ENCODE assay signal across 8 mouse cellular contexts in genomic region chr19:37955425-37956001, GRCm38 (mm10).
DNase-seq lines count a peak whose midpoint lies in the region; ATAC-seq and TF ChIP-seq lines count a peak whose summit lies in the region.

No protein-coding gene starts in this region.

- H3K4me1 ChIP-seq in hindbrain, postnatal 0 days (ENCODE audit: insufficient read depth, low read length): no peaks in the 10 kb centered on the region

- no peaks in the 10 kb centered on the region for H3K9me3 ChIP-seq in hindbrain, postnatal 0 days (ENCODE audit: low read length)

- no peaks in the 10 kb centered on the region for H3K27me3 ChIP-seq in hindbrain, postnatal 0 days (ENCODE audit: insufficient read depth, low read length)

- H3K4me2 ChIP-seq in hindbrain, postnatal 0 days (ENCODE audit: low read depth, low read length): no peak overlapping the region

- H3K27ac ChIP-seq in hindbrain, postnatal 0 days: no peak overlapping the region
- no peak overlapping the region for H3K27ac ChIP-seq in left cerebral cortex, adult 2 months

- WGBS in hindbrain, postnatal 0 days: 34% methylated on average over 7 of the region's 7 CpGs

- ATAC-seq in hindbrain, postnatal 0 days: peak; percentile 85
- ATAC-seq in erythroid progenitor cell, adult 5-6 weeks (replicated peaks; ENCODE audit: low FRiP score, poor library complexity, severe bottlenecking): no peak; the same call in 1 of the 2 replicates

- no peak overlapping the region for H3K9ac ChIP-seq in hindbrain, postnatal 0 days (replicated peaks; ENCODE audit: low read length)

- peak; percentile 52 for DNase-seq in T-cell, adult 2 months (ENCODE audit: low spot score)
- peak; percentile 68 for DNase-seq in cerebellum, adult 9-11 months
- DNase-seq in frontal cortex, postnatal 36 days (ENCODE audit: low spot score in 2 of 2): peak; percentile 64 to 81
- peak; percentile 88 for DNase-seq in hindbrain, postnatal 0 days (ENCODE audit: low spot score)
- peak; percentile 72 to 74 for DNase-seq in left cerebral cortex, adult 2 months (ENCODE audit: extremely low spot score in 1 of 2, low spot score in 2 of 2)
- peak; percentile 80 for DNase-seq in mesoderm, embryonic 11.5 days (ENCODE audit: low read depth, low spot score)
- peak; percentile 31 to 57 for DNase-seq in right cerebral cortex, postnatal 36 days (ENCODE audit: low spot score in 2 of 2)

- peak; percentile 97 for TF ChIP-seq CTCF in hindbrain, postnatal 0 days (IDR thresholded peaks at IDR 0.05; ENCODE audit: low read depth)
- TF ChIP-seq CTCF in left cerebral cortex, adult 2 months (IDR thresholded peaks at IDR 0.05): peak; percentile 96

- H3K4me3 ChIP-seq in hindbrain, postnatal 0 days (ENCODE audit: low read length): no peak overlapping the region
- H3K4me3 ChIP-seq in left cerebral cortex, adult 2 months: no peak overlapping the region

- no peaks in the 10 kb centered on the region for H3K36me3 ChIP-seq in hindbrain, postnatal 0 days (ENCODE audit: insufficient read depth, low read length)

- intact Hi-C loops in left cerebral cortex, adult 2 months (cut with DNase I): loop anchor here (1.0 to 2.0 kb wide), 4 partner anchors 87 to 397 kb away; partner anchors contain the start of gene Myof
